Mouse (Mus musculus) 3134 (cell line): ENCODE measurements around the gene Tssk1.

Experiments used
- DNase-seq: peaks from one replicate; pipeline ENCODE4 v3.0.0-alpha.2; 2011; ENCODE audit warnings: low spot score; ENCODE audit not compliant: insufficient read length; ENCODE audit errors: extremely low read depth

The Tssk1 gene

GRCm38 (mm10) chr16:17938821-17939220 lies 44.8 kb downstream of the Tssk1 start:
- peak; percentile 75 for DNase-seq

- DNase-seq = no peak
Measured at GRCm38 (mm10) chr16:17939255-17939751, 45.3 kb downstream of the Tssk1 start.

GRCm38 (mm10) chr16:17943466-17943865 lies 49.4 kb downstream of the Tssk1 start:
- no peak for DNase-seq

- DNase-seq = no peak
Measured at GRCm38 (mm10) chr16:17945081-17945831, 51.2 kb downstream of the Tssk1 start.
